Mouse (Mus musculus) neural tube, embryonic 10.5 days (tissue): ENCODE results near the gene Scyl2.

Experiments used
- DNase-seq: peaks from one replicate; pipeline ENCODE4 v3.0.0-alpha.2; 2017; ENCODE audit warnings: low spot score; ENCODE audit errors: extremely low spot score

Scyl2 gene

DNA sequence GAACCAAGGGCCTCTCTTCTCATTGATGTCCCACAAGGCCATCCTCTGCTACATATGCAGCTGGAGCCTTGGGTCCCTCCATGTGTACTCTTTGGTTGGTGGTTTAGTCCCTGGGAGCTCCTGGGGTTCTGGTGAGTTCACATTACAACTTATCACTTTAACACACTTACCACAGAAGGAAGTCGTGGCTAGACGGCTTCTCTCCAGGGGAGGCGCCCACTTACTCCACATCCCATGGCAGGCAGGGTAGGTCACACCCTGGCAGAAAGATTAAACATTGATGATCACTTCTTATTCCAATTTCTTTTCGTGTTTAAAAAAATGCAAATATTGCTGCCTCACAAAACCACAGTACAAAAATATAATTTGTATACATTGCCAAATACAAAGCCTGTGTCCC is 88.8 kb downstream of the Scyl2 start:
- DNase-seq, result no peak

DNA sequence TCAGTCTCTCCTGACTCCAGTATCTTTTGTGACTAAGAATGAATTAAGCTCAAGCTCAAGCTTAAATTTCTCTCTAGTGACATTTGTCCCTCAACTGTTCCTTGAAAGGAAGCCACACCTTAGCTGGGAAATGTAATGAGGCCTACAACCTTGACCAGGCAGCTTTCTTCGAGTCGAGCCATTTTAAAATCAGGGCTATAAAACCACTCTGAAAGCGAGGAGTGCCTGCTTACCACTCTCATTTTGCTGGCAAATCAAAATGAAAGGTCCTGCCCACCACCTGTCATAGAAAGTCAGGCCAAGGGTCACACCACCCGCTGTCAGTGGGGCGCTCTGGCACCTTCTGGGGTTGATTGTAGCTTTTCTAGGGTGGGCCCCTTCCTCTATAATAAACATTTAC is 90.2 kb downstream of the Scyl2 start:
- no peak for DNase-seq

DNA sequence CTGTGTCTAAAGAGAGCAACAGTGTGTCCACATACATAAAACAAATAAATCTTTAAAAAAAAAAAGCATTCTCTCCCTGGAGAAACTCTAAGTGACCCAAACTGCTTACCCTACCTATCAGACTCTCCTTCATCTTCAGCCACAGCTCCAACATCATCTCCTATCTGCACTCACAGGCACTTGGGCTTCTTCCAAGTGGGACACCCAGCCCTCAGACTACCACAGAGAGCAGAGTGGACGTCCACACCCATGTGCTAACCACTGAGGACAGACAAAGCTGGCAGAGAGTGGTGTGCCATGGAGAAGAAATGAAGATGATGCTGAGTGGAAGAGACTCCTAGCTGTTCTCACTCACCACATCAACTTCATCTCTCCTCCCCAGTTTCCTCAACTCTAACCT is 90.6 kb downstream of the Scyl2 start:
- DNase-seq, result no peak

DNA sequence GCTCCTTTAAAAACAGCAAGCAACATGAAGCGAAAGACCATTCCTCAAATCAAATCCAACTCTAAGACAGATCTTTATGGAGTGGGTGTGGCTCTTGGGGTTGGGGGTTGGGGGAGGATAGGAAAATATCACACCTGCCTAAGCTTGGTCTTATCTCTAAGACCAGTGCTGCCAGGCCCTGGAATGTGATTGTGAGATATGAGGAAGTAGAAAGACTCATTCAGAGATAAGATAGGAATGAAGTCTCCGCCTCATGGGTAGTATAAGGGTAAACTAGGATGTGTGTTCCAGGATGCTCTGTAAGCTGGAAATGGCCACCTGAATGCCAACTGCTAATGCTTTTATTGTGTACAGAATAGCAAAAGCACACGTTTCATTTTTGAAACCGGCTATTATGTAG is 91.8 kb downstream of the Scyl2 start:
- no peak for DNase-seq

DNA sequence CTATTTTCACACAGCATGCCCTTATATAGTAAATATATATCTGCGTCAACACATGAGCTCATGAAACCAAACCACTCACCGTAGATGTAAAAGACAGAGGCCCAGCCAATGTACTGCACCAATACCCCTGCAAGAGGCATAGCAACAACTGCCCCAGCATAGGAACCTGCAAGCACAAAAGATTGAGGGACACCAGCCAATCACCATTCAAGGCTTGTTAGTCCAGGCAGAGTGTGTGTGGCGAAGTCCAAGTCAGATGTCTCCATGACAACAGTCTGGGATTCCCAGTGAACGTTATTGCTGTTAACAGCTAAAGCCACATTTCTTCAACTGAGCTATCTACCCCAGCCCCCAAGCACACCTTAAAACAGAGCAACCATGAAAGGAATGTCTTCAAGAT is 93.3 kb downstream of the Scyl2 start:
- no peak for DNase-seq

DNA sequence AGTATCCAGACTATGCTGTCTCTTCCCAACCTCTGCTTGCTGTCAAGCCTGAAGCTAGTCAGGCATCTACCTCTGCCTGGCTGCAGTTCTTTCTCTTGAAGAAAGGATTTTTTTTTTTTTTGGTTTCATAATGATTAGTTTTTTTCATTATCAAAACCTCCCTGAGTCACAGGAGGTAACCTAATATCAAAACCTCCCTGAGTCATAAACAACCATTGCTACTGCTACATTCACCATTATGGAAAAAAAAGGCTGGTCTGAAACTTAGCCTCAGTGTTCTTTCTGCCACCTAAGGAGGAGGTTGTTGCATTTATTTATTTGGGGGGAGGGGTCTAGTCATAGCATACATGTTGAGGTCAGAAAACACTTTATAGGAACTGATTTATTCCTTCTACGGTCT is 96.2 kb downstream of the Scyl2 start:
- DNase-seq, result no peak
